Mouse (Mus musculus) liver, adult 2 months (tissue): ENCODE measurements around the gene Bap1.

Source experiments
- CTCF ChIP-seq: fragments of 200-500 bp; IDR thresholded peaks from 2 replicates; pipeline ENCODE4 v1.5.1; 2011; ENCODE audit warnings: low read depth, low read length, control low read depth
- POLR2A ChIP-seq: fragments of 200-500 bp; IDR thresholded peaks from 2 replicates; pipeline ENCODE4 v1.6.1; 2011; ENCODE audit warnings: low read length, control low read depth; ENCODE audit not compliant: insufficient read depth; ENCODE audit errors: extremely low read depth

- TF ChIP-seq CTCF (no peak), POLR2A (no peak)
Measured at GRCm38 (mm10) chr14:31205244-31205561, 46.0 kb upstream of the Bap1 start.
